Mouse (Mus musculus) ovary, adult 18-20 months (tissue): ENCODE data around the gene Olfr1564.
"Not testable (repeated sequence)": the region's sequence is repeated elsewhere in the genome, so short reads cannot be mapped to it uniquely, and the experiment has no call there.

Experiments
- DNase-seq: peaks from one replicate; pipeline ENCODE4 v3.0.0; 2022; ENCODE audit warnings: low spot score, mixed read lengths

The Olfr1564 gene

DNA sequence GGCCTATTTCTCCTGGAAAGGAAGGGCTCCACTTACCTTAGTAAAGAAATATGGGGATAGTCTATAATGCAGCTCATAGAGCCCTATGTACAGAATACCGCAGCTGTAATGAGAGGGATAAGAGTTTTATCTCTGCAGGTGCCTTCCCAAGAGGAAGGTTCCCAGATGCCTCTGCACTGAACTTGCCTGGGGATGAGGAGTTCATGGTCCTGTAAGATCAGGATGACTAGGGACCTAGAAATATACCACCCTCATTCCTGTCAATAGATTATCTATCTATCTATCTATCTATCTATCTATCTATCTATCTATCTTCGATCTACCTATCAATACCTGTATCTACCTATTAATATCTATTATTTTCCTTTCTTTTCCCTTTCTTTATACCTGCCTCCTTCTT, at the start of gene Olfr1564:
Gene Olfr1564 (minus strand): TSS at position 101 of the 400 bp plus-strand sequence.
- DNase-seq = no peak

GRCm38 (mm10) chr17:33268907-33269306, 47.4 kb upstream of the Olfr1564 start:
- DNase-seq = no peak

GRCm38 (mm10) chr17:33264376-33264775, 42.9 kb upstream of the Olfr1564 start, which contains the start of gene Olfr63:
Olfr63 (plus strand) TSS chr17:33264676.
- no peak for DNase-seq

GRCm38 (mm10) chr17:33255319-33255657, 33.8 kb upstream of the Olfr1564 start:
- not testable (repeated sequence) for DNase-seq

- DNase-seq = not testable (repeated sequence)
Observed at GRCm38 (mm10) chr17:33254530-33255318, 33.2 kb upstream of the Olfr1564 start, which contains the start of gene Zfp955a. Zfp955a (minus strand) TSS chr17:33255145.

DNA sequence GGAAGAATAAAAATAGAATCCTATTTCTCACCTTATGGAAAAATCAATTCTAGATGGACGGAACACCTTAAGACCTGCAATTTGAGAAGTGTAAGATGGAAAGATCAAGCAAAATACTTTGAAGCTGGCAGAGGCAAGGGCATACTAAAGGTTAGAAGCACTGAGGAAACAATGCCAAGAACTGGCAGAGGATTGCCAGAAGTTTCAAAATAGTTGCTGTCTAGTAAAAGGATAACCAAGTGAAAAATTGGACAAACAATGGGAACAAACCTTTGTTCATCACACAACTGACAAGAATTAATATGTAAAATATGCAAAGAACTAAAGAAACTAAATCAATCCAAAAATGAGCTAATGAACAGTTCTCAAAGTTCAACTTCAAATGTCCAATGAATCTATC, 15.2 kb upstream of the Olfr1564 start:
- not testable (repeated sequence) for DNase-seq

DNA sequence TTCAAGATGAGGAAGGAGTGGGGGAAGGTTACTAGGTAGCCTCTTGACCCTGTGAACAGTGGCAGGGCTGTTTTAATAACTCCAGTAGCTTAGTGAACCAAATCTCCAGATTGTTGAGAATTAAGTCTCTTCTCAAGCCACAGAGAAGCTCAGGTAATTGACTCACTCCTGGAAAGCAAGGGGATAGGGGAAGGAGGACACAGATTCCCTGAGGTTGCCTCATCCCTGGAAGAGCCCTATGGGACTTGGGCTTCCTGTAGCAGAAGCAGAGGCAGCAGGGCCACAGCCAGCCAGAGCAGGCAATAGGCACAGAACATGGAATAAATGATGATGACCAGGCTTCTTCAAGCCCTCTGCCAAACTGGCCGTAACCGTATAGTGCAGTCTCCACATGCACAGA, 30.5 kb downstream of the Olfr1564 start, which contains the start of gene Olfr239:
Gene Olfr239 (plus strand): TSS at position 301 of the 400 bp plus-strand sequence.
- DNase-seq = not testable (repeated sequence)

- not testable (repeated sequence) for DNase-seq
Observed at GRCm38 (mm10) chr17:33168147-33168546, 53.3 kb downstream of the Olfr1564 start, which contains the start of gene Olfr55. Olfr55 (plus strand) TSS chr17:33168447.
